Mouse (Mus musculus) neural tube, embryonic 13.5 days (tissue): ENCODE measurements around the gene Ankfn1. TPM values are rescaled to one million over a fixed set of nuclear protein-coding genes. Genes with fewer than 3 reads are reported as not detected.

Experiments
- ATAC-seq: fragments of 200-750 bp; cut with Nextera tagmentation; 2 replicates; pipeline ENCODE4 v1.8.0; 2017; ENCODE audit warnings: low read depth, mild to moderate bottlenecking, moderate TSS enrichment, moderate library complexity
- H3K27ac ChIP-seq: fragments of 300-500 bp; sonication (generic); replicated peaks from 2 replicates; pipeline ENCODE4 v1.5.1; 2015; ENCODE audit warnings: moderate library complexity, mild to moderate bottlenecking, inconsistent platforms
- H3K27me3 ChIP-seq: fragments of 300-500 bp; sonication (generic); 2 replicates; pipeline ENCODE4 v1.6.1; 2015; ENCODE audit warnings: mild to moderate bottlenecking, inconsistent platforms
- H3K36me3 ChIP-seq: fragments of 300-500 bp; sonication (generic); 2 replicates; pipeline ENCODE4 v1.6.1; 2015; ENCODE audit warnings: mild to moderate bottlenecking, inconsistent platforms
- H3K4me1 ChIP-seq: fragments of 300-500 bp; sonication (generic); replicated peaks from 2 replicates; pipeline ENCODE4 v1.6.1; 2015; ENCODE audit warnings: inconsistent platforms
- H3K4me2 ChIP-seq: fragments of 300-500 bp; sonication (generic); 2 replicates; pipeline ENCODE4 v1.6.1; 2015; ENCODE audit warnings: inconsistent platforms, mild to moderate bottlenecking, moderate library complexity
- H3K4me3 ChIP-seq: fragments of 300-500 bp; sonication (generic); 2 replicates; pipeline ENCODE4 v1.5.1; 2015; ENCODE audit warnings: mild to moderate bottlenecking, inconsistent platforms
- H3K9ac ChIP-seq: fragments of 300-500 bp; sonication (generic); 2 replicates; pipeline ENCODE4 v1.6.1; 2015; ENCODE audit warnings: moderate library complexity, mild to moderate bottlenecking, inconsistent platforms
- H3K9me3 ChIP-seq: fragments of 300-500 bp; sonication (generic); 2 replicates; pipeline ENCODE4 v1.6.1; 2016; ENCODE audit warnings: inconsistent platforms
- WGBS: fragments of 180-500 bp; shearing (Covaris S2); methylation state at CpG from one replicate; pipeline ENCODE4 v1.1.7; 2015; 5-methylcytosine and 5-hydroxymethylcytosine counted together
- polyA plus RNA-seq: library from polyadenylated mRNA; unstranded; fragments of >200 nt; fragmentation: Nextera tagmentation; extraction: Ambion mirVana; gene quantifications from 2 replicates; pipeline ENCODE4 v1.2.1, GENCODE M21; 2015

Ankfn1 gene
- polyA plus RNA-seq, 1 experiment from 2014 or later = 1.9 TPM

- Histone ChIP-seq H3K27me3 (no peaks in the 10 kb centered on the region), H3K9me3 (no peaks in the 10 kb centered on the region), H3K36me3 (no peaks in the 10 kb centered on the region), H3K4me3 (no peak overlapping the region), H3K4me1 (peaks cover 13% of the 10 kb centered on the region), H3K4me2 (no peak overlapping the region), H3K27ac (0 out of 2 replicates have a peak overlapping the region, but pooled peaks have one; percentile 68), H3K9ac (no peak overlapping the region)
- 65% methylated on average over 2 of the region's 2 CpGs for WGBS
- no peak for ATAC-seq
Observed at GRCm38 (mm10) chr11:89382634-89383009, 394.8 kb downstream of the Ankfn1 start.

- H3K4me1 ChIP-seq = peaks cover 13% of the 10 kb centered on the region
- no peaks in the 10 kb centered on the region for H3K9me3 ChIP-seq
- H3K27me3 ChIP-seq = no peaks in the 10 kb centered on the region
- peak overlapping the region; percentile 68 for H3K27ac ChIP-seq
- no peaks in the 10 kb centered on the region for H3K36me3 ChIP-seq
- no peak overlapping the region for H3K4me3 ChIP-seq
- 29% methylated on average over 8 of the region's 8 CpGs for WGBS
- ATAC-seq = peak; percentile 96
- no peak overlapping the region for H3K9ac ChIP-seq
- H3K4me2 ChIP-seq = no peak overlapping the region
Observed at GRCm38 (mm10) chr11:89381782-89382633, 395.4 kb downstream of the Ankfn1 start.

GRCm38 (mm10) chr11:89370941-89371340, 406.5 kb downstream of the Ankfn1 start:
- Histone ChIP-seq H3K4me2 (no peak overlapping the region), H3K27me3 (peaks cover 8% of the 10 kb centered on the region), H3K9ac (no peak overlapping the region), H3K9me3 (no peaks in the 10 kb centered on the region), H3K27ac (no peak overlapping the region), H3K4me3 (no peak overlapping the region), H3K4me1 (peaks cover 7% of the 10 kb centered on the region), H3K36me3 (no peaks in the 10 kb centered on the region)
- no peak for ATAC-seq
- 52% methylated on average over 14 of the region's 14 CpGs for WGBS

- no peaks in the 10 kb centered on the region for H3K36me3 ChIP-seq
- ATAC-seq = no peak
- WGBS = 82% methylated on average over 7 of the region's 7 CpGs
Observed at GRCm38 (mm10) chr11:89370373-89370772, 407.1 kb downstream of the Ankfn1 start.

GRCm38 (mm10) chr11:89363981-89364380, 413.5 kb downstream of the Ankfn1 start:
- Histone ChIP-seq H3K36me3 (no peaks in the 10 kb centered on the region), H3K4me3 (no peak overlapping the region), H3K27ac (no peak overlapping the region), H3K9ac (no peak overlapping the region), H3K27me3 (peaks cover 8% of the 10 kb centered on the region), H3K4me2 (no peak overlapping the region), H3K4me1 (peaks cover 1% of the 10 kb centered on the region; the same call in 1 of the 2 replicates), H3K9me3 (no peaks in the 10 kb centered on the region)
- ATAC-seq = no peak
- WGBS = 75% methylated on average over 3 of the region's 3 CpGs

More at GRCm38 (mm10) chr11:89370373-89370772, 407.1 kb downstream of the Ankfn1 start:
- Histone ChIP-seq H3K9me3 (no peaks in the 10 kb centered on the region), H3K4me1 (peaks cover 7% of the 10 kb centered on the region), H3K9ac (no peak overlapping the region), H3K27me3 (peaks cover 8% of the 10 kb centered on the region), H3K4me2 (no peak overlapping the region), H3K27ac (no peak overlapping the region), H3K4me3 (no peak overlapping the region)

GRCm38 (mm10) chr11:89360895-89361294, 416.6 kb downstream of the Ankfn1 start:
- no peaks in the 10 kb centered on the region for H3K9me3 ChIP-seq
- no peak for ATAC-seq
- H3K36me3 ChIP-seq = no peaks in the 10 kb centered on the region
- H3K27me3 ChIP-seq = no peaks in the 10 kb centered on the region
- H3K4me2 ChIP-seq = no peak overlapping the region
- H3K4me3 ChIP-seq = no peak overlapping the region
- H3K4me1 ChIP-seq = peaks cover 13% of the 10 kb centered on the region
- 86% methylated on average over 3 of the region's 3 CpGs for WGBS
- H3K9ac ChIP-seq = no peak overlapping the region
- no peak overlapping the region for H3K27ac ChIP-seq

- WGBS = 17% methylated on average over 5 of the region's 5 CpGs
- ATAC-seq = no peak
- no peak overlapping the region for H3K4me3 ChIP-seq
Observed at GRCm38 (mm10) chr11:89358546-89358945, 418.9 kb downstream of the Ankfn1 start.

GRCm38 (mm10) chr11:89356479-89356878, 421.0 kb downstream of the Ankfn1 start:
- no peak overlapping the region for H3K27ac ChIP-seq
- no peak overlapping the region for H3K4me2 ChIP-seq
- ATAC-seq = no peak
- H3K9ac ChIP-seq = no peak overlapping the region
- H3K4me3 ChIP-seq = no peak overlapping the region
- no peaks in the 10 kb centered on the region for H3K36me3 ChIP-seq
- H3K4me1 ChIP-seq = peaks cover 20% of the 10 kb centered on the region
- WGBS = 84% methylated on average over 2 of the region's 2 CpGs
- no peaks in the 10 kb centered on the region for H3K27me3 ChIP-seq
- H3K9me3 ChIP-seq = no peaks in the 10 kb centered on the region

More at GRCm38 (mm10) chr11:89358546-89358945, 418.9 kb downstream of the Ankfn1 start:
- Histone ChIP-seq H3K36me3 (no peaks in the 10 kb centered on the region), H3K4me1 (peaks cover 20% of the 10 kb centered on the region), H3K27ac (no peak overlapping the region), H3K27me3 (no peaks in the 10 kb centered on the region), H3K4me2 (no peak overlapping the region), H3K9ac (no peak overlapping the region), H3K9me3 (no peaks in the 10 kb centered on the region)

GRCm38 (mm10) chr11:89356018-89356417, 421.4 kb downstream of the Ankfn1 start:
- ATAC-seq = no peak
- Histone ChIP-seq H3K9me3 (no peaks in the 10 kb centered on the region), H3K4me3 (no peak overlapping the region), H3K36me3 (no peaks in the 10 kb centered on the region), H3K9ac (no peak overlapping the region), H3K4me1 (peaks cover 20% of the 10 kb centered on the region), H3K27me3 (no peaks in the 10 kb centered on the region), H3K4me2 (no peak overlapping the region), H3K27ac (no peak overlapping the region)
- WGBS = 55% methylated on average over 5 of the region's 5 CpGs

GRCm38 (mm10) chr11:89340238-89340637, 437.2 kb downstream of the Ankfn1 start:
- Histone ChIP-seq H3K4me1 (0 out of 2 replicates have a peak, but pooled peaks cover 8% of the 10 kb centered on the region), H3K27ac (no peak overlapping the region), H3K4me3 (no peak overlapping the region), H3K4me2 (no peak overlapping the region), H3K27me3 (no peaks in the 10 kb centered on the region), H3K9me3 (peaks cover 2% of the 10 kb centered on the region; the same call in 1 of the 2 replicates), H3K9ac (no peak overlapping the region), H3K36me3 (no peaks in the 10 kb centered on the region)
- WGBS = 41% methylated on average over 12 of the region's 12 CpGs
- ATAC-seq = no peak
